Mouse (Mus musculus) ES-E14 (cell line): ENCODE measurements around the gene Hspb9.

Source experiments
- CHD2 ChIP-seq: IDR thresholded peaks from 2 replicates; pipeline ENCODE4 v1.6.1; 2014; ENCODE audit warnings: mild to moderate bottlenecking, low read depth, low read length, inconsistent platforms
- HCFC1 ChIP-seq: IDR thresholded peaks from 2 replicates; pipeline ENCODE4 v1.6.1; 2012; ENCODE audit warnings: low read length, inconsistent platforms, borderline replicate concordance; ENCODE audit not compliant: insufficient read depth
- MAFK ChIP-seq: IDR thresholded peaks from 2 replicates; pipeline ENCODE4 v1.6.1; 2014; ENCODE audit warnings: mild to moderate bottlenecking, low read depth, low read length, inconsistent platforms; ENCODE audit not compliant: insufficient read depth
- ZC3H11A ChIP-seq: IDR thresholded peaks from 2 replicates; pipeline ENCODE4 v1.6.1; 2012; ENCODE audit warnings: low read depth, mild to moderate bottlenecking, inconsistent platforms, low read length, borderline replicate concordance
- ZNF384 ChIP-seq: IDR thresholded peaks from 2 replicates; pipeline ENCODE4 v1.6.1; 2012; ENCODE audit warnings: low read depth, low read length, inconsistent platforms

DNA sequence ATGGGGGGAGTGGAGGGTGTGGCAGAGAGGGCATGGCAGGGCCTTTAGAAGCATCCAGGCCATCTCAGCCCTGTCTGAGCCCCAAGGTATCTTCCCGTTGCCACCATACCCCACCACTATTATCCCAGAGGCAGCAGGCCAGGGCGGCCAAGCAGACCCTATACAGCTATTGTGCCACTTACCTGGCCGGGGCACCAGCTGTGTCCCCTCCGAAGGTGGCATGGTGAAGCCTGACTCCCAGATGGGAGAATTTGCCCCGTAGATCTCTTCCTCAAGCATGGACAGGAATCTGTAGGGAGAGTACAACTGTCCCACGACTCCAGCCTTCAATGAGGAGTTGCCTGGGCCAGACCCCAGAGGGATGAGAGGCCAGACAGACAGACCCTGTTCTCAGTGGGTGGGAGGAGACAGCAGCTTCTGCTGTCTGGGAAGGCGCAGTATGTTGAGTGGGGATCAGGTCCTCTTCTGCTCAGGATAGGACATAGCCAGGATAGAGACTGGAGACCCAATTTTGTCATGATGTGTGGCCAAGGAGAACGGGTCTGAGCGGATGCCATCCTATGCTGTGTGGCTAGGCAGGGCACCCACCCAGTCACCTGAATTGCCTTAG, 4.3 kb upstream of the Hspb9 start:
- TF ChIP-seq CHD2 (no peak), ZC3H11A (no peak), HCFC1 (no peak), MAFK (no peak), ZNF384 (no peak)
